Mouse (Mus musculus): ENCODE measurements around the gene Cuta. TPM values are rescaled to one million over a fixed set of nuclear protein-coding genes. Genes with fewer than 3 reads are reported as not detected.

Gene Cuta
- total and polyA plus RNA-seq, 2 experiments from 2014 or later, result 44.4 to 147 TPM

- ATAC-seq (no peak), DNase-seq (no peak)
- H3K36me3 ChIP-seq (ENCODE audit: insufficient read depth), result peaks cover 13% of the 10 kb centered on the region
- H3K27me3 ChIP-seq (ENCODE audit: insufficient read depth, low read length), result no peaks in the 10 kb centered on the region
- H3K4me2 ChIP-seq (ENCODE audit: low read depth), result peak overlapping the region; percentile 74
- peak overlapping the region; percentile 92 for H3K27ac ChIP-seq (ENCODE audit: low read depth, low read length)
- H3K9me3 ChIP-seq (ENCODE audit: low read length), result no peaks in the 10 kb centered on the region
- peak overlapping the region; percentile 70 for H3K4me3 ChIP-seq (ENCODE audit: low read depth, low read length)
- 27% methylated on average over 5 of the region's 5 CpGs for WGBS
- TF ChIP-seq CTCF (IDR thresholded peaks at IDR 0.05; ENCODE audit: low read depth), result no peak
- H3K9ac ChIP-seq, result peak overlapping the region; percentile 75; the same call in 1 of the 2 replicates
- peaks cover 53% of the 10 kb centered on the region for H3K4me1 ChIP-seq (ENCODE audit: insufficient read depth)
Measured at GRCm38 (mm10) chr17:26949866-26950265, 10.5 kb upstream of the Cuta start.

- DNase-seq, result no peak
- Histone ChIP-seq H3K4me3 (ENCODE audit: low read depth, low read length) (peak overlapping the region; percentile 70), H3K27me3 (ENCODE audit: insufficient read depth, low read length) (no peaks in the 10 kb centered on the region), H3K9ac (peak overlapping the region; percentile 75), H3K4me1 (ENCODE audit: insufficient read depth) (peaks cover 53% of the 10 kb centered on the region), H3K27ac (ENCODE audit: low read depth, low read length) (peak overlapping the region; percentile 92), H3K9me3 (ENCODE audit: low read length) (no peaks in the 10 kb centered on the region), H3K36me3 (ENCODE audit: insufficient read depth) (peaks cover 8% of the 10 kb centered on the region; the same call in 1 of the 2 replicates), H3K4me2 (ENCODE audit: low read depth) (peak overlapping the region; percentile 74)
- TF ChIP-seq CTCF (IDR thresholded peaks at IDR 0.05; ENCODE audit: low read depth), result peak; percentile 58
- 7% methylated on average over 13 of the region's 14 CpGs for WGBS
- no peak for ATAC-seq
Measured at GRCm38 (mm10) chr17:26949051-26949577, 9.7 kb upstream of the Cuta start.

- ATAC-seq, result peak; percentile 34; the same call in 1 of the 2 replicates
Measured at GRCm38 (mm10) chr17:26948316-26949050, 9.1 kb upstream of the Cuta start.

GRCm38 (mm10) chr17:26947231-26948100 lies 8.1 kb upstream of the Cuta start:
- Histone ChIP-seq H3K9me3 (ENCODE audit: low read length) (no peaks in the 10 kb centered on the region), H3K4me1 (ENCODE audit: insufficient read depth) (peaks cover 49% of the 10 kb centered on the region), H3K27me3 (ENCODE audit: insufficient read depth, low read length) (no peaks in the 10 kb centered on the region), H3K27ac (ENCODE audit: low read depth, low read length) (peak overlapping the region; percentile 93), H3K4me2 (ENCODE audit: low read depth) (peak overlapping the region; percentile 79), H3K4me3 (ENCODE audit: low read depth, low read length) (peak overlapping the region; percentile 37), H3K9ac (peak overlapping the region; percentile 53), H3K36me3 (ENCODE audit: insufficient read depth) (no peaks in the 10 kb centered on the region)
- peak; percentile 37 for ATAC-seq
- WGBS, result 19% methylated on average over 12 of the region's 12 CpGs
- no peak for TF ChIP-seq CTCF (IDR thresholded peaks at IDR 0.05; ENCODE audit: low read depth)
- DNase-seq, result peak; percentile 67

More at GRCm38 (mm10) chr17:26948316-26949050, 9.1 kb upstream of the Cuta start:
- Histone ChIP-seq H3K4me3 (ENCODE audit: low read depth, low read length) (peak overlapping the region; percentile 70), H3K4me2 (ENCODE audit: low read depth) (peak overlapping the region; percentile 74), H3K9me3 (ENCODE audit: low read length) (no peaks in the 10 kb centered on the region), H3K9ac (peak overlapping the region; percentile 75), H3K27ac (ENCODE audit: low read depth, low read length) (peak overlapping the region; percentile 92), H3K36me3 (ENCODE audit: insufficient read depth) (peaks cover 8% of the 10 kb centered on the region; the same call in 1 of the 2 replicates), H3K27me3 (ENCODE audit: insufficient read depth, low read length) (no peaks in the 10 kb centered on the region), H3K4me1 (ENCODE audit: insufficient read depth) (peaks cover 51% of the 10 kb centered on the region)
- no peak for TF ChIP-seq CTCF (IDR thresholded peaks at IDR 0.05; ENCODE audit: low read depth)
- WGBS, result 2% methylated on average over 46 of the region's 87 CpGs
- peak; percentile 75 for DNase-seq

GRCm38 (mm10) chr17:26946567-26946966 lies 7.2 kb upstream of the Cuta start:
- Histone ChIP-seq H3K27ac (ENCODE audit: low read depth, low read length) (peak overlapping the region; percentile 93), H3K9ac (peak overlapping the region; percentile 53), H3K9me3 (ENCODE audit: low read length) (no peaks in the 10 kb centered on the region), H3K36me3 (ENCODE audit: insufficient read depth) (no peaks in the 10 kb centered on the region), H3K4me2 (ENCODE audit: low read depth) (peak overlapping the region; percentile 79), H3K4me3 (ENCODE audit: low read depth, low read length) (peak overlapping the region; percentile 37), H3K27me3 (ENCODE audit: insufficient read depth, low read length) (no peaks in the 10 kb centered on the region), H3K4me1 (ENCODE audit: insufficient read depth) (peaks cover 43% of the 10 kb centered on the region)
- 5% methylated on average over 33 of the region's 37 CpGs for WGBS
- peak; percentile 51 for DNase-seq
- TF ChIP-seq CTCF (IDR thresholded peaks at IDR 0.05; ENCODE audit: low read depth), result peak; percentile 35
- peak; percentile 35 for ATAC-seq

GRCm38 (mm10) chr17:26945824-26946495 lies 6.6 kb upstream of the Cuta start:
- WGBS, result 22% methylated on average over 13 of the region's 13 CpGs
- H3K4me1 ChIP-seq (ENCODE audit: insufficient read depth), result peaks cover 40% of the 10 kb centered on the region
- DNase-seq, result no peak

More at GRCm38 (mm10) chr17:26945824-26946495, 6.6 kb upstream of the Cuta start:
- no peaks in the 10 kb centered on the region for H3K36me3 ChIP-seq (ENCODE audit: insufficient read depth)
- peak overlapping the region; percentile 37 for H3K4me3 ChIP-seq (ENCODE audit: low read depth, low read length)
- peak overlapping the region; percentile 53 for H3K9ac ChIP-seq
- peak overlapping the region; percentile 93 for H3K27ac ChIP-seq (ENCODE audit: low read depth, low read length)
- TF ChIP-seq CTCF (IDR thresholded peaks at IDR 0.05; ENCODE audit: low read depth), result no peak
- H3K27me3 ChIP-seq (ENCODE audit: insufficient read depth, low read length), result no peaks in the 10 kb centered on the region
- ATAC-seq, result no peak
- H3K4me2 ChIP-seq (ENCODE audit: low read depth), result peak overlapping the region; percentile 79
- H3K9me3 ChIP-seq (ENCODE audit: low read length), result no peaks in the 10 kb centered on the region
